In the genomic region with DNA sequence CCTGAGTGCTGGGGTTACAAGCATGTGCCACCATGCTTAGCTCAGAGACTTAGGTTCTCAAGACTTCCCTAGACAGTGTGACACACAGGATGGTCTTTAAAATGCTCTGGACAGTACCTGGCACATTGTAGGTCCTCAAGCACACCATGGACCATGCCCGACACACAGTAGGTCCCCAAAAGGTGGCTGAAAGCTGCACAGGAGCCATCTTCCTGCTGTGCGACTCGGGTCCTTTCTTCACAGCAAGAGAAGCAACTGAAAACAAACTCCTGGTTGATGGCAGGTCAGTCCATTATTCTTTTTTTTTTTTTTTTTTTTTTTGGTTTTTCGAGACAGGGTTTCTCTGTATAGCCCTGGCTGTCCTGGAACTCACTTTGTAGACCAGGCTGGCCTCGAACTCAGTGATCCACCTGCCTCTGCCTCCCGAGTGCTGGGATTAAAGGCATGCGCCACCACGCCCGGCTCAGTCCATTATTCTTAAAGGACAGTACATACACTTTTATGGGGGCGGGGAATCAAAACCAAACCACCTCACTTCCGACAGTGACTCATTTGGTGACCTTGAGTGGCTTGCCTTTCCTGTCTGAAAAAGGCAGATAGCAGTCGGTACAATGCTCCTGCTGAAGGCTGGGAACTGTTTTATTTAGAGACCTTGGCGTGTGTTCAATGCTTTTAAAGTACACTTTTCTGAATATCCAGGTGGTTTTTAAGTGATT, we compare ENCODE assay signal across 12 mouse cellular contexts. TPM values are rescaled to one million over a fixed set of nuclear protein-coding genes. Genes with fewer than 3 reads are reported as not detected.
DNase-seq lines count a peak whose midpoint lies in the region; ATAC-seq and TF ChIP-seq lines count a peak whose summit lies in the region.
"Had no signal": no experiment of that assay in that cellular context is flagged by ENCODE, and none has a peak within 500 bp of the region (broad histone marks: within the 10 kb centered on the region; RNA-seq: fewer than 3 reads in every experiment).

No protein-coding gene starts in this region.

- no peak overlapping the region for H3K9ac ChIP-seq in hindbrain, postnatal 0 days (replicated peaks; ENCODE audit: low read length)
- no peak overlapping the region for H3K9ac ChIP-seq in hindbrain, embryonic 12.5 days
- H3K9ac ChIP-seq: hindbrain, embryonic 15.5 days; liver, embryonic 14.5 days had no signal

- WGBS in hindbrain, postnatal 0 days: 87% methylated on average over 11 of the region's 13 CpGs
- WGBS in hindbrain, embryonic 12.5 days: 84% methylated on average over 12 of the region's 13 CpGs
- WGBS in hindbrain, embryonic 10.5 days: 86% methylated on average over 12 of the region's 13 CpGs

- no peak overlapping the region for H3K4me2 ChIP-seq in hindbrain, postnatal 0 days (ENCODE audit: low read depth, low read length)
- H3K4me2 ChIP-seq in hindbrain, embryonic 12.5 days (replicated peaks): no peak overlapping the region
- H3K4me2 ChIP-seq: hindbrain, embryonic 15.5 days had no signal

- H3K4me3 ChIP-seq in hindbrain, postnatal 0 days (ENCODE audit: low read length): no peak overlapping the region
- no peak overlapping the region for H3K4me3 ChIP-seq in hindbrain, embryonic 12.5 days
- no peak overlapping the region for H3K4me3 ChIP-seq in hindbrain, embryonic 10.5 days
- H3K4me3 ChIP-seq: hindbrain, embryonic 15.5 days had no signal

- no peaks in the 10 kb centered on the region for H3K27me3 ChIP-seq in hindbrain, postnatal 0 days (ENCODE audit: insufficient read depth, low read length)
- H3K27me3 ChIP-seq in hindbrain, embryonic 12.5 days: peaks cover 24% of the 10 kb centered on the region
- H3K27me3 ChIP-seq in hindbrain, embryonic 10.5 days (ENCODE audit: insufficient read depth, poor library complexity, severe bottlenecking): peaks cover 22% of the 10 kb centered on the region

- peak; percentile 42 for DNase-seq in kidney, adult 9 months
- DNase-seq in kidney, adult 18-20 months: no peak
- peak; percentile 55 for DNase-seq in A20 (ENCODE audit: low read depth, low spot score)
- no peak for DNase-seq in hindbrain, postnatal 0 days (ENCODE audit: low spot score)
- no peak for DNase-seq in hindbrain, embryonic 10.5 days (ENCODE audit: low spot score)
- DNase-seq: cerebellum, postnatal 14 days had no signal

- no peak for TF ChIP-seq CTCF in hindbrain, postnatal 0 days (IDR thresholded peaks at IDR 0.05; ENCODE audit: low read depth)

- H3K27ac ChIP-seq in hindbrain, postnatal 0 days: no peak overlapping the region
- no peak overlapping the region for H3K27ac ChIP-seq in hindbrain, embryonic 12.5 days
- H3K27ac ChIP-seq in hindbrain, embryonic 10.5 days: no peak overlapping the region
- H3K27ac ChIP-seq: hindbrain, embryonic 15.5 days; liver, embryonic 14.5 days had no signal

- no peaks in the 10 kb centered on the region for H3K36me3 ChIP-seq in hindbrain, postnatal 0 days (ENCODE audit: insufficient read depth, low read length)
- H3K36me3 ChIP-seq in hindbrain, embryonic 12.5 days: no peaks in the 10 kb centered on the region
- H3K36me3 ChIP-seq in hindbrain, embryonic 10.5 days: no peaks in the 10 kb centered on the region
- H3K36me3 ChIP-seq: hindbrain, embryonic 15.5 days had no signal

- peak; percentile 61 for ATAC-seq in activated CD4-positive, CD25-positive, alpha-beta regulatory T cell, adult 4 months
- ATAC-seq in inflammation-experienced regulatory T-cells, adult 6 months: peak; percentile 48
- no peak for ATAC-seq in hindbrain, postnatal 0 days
- ATAC-seq in hindbrain, embryonic 12.5 days (ENCODE audit: low FRiP score): no peak

- no peaks in the 10 kb centered on the region for H3K4me1 ChIP-seq in hindbrain, postnatal 0 days (ENCODE audit: insufficient read depth, low read length)
- no peaks in the 10 kb centered on the region for H3K4me1 ChIP-seq in hindbrain, embryonic 12.5 days
- peaks cover 7% of the 10 kb centered on the region; the same call in 1 of the 2 replicates for H3K4me1 ChIP-seq in hindbrain, embryonic 10.5 days (replicated peaks)
- H3K4me1 ChIP-seq: hindbrain, embryonic 15.5 days had no signal

- H3K9me3 ChIP-seq in hindbrain, postnatal 0 days (ENCODE audit: low read length): no peaks in the 10 kb centered on the region
- no peaks in the 10 kb centered on the region for H3K9me3 ChIP-seq in hindbrain, embryonic 12.5 days (replicated peaks)
- no peaks in the 10 kb centered on the region for H3K9me3 ChIP-seq in hindbrain, embryonic 10.5 days
- H3K9me3 ChIP-seq: hindbrain, embryonic 15.5 days had no signal

RNA-seq across cellular contexts. Expression of a gene that starts 11.3 kb away (rescaled TPM):
- polyA plus RNA-seq in activated CD4-positive, CD25-positive, alpha-beta regulatory T cell, adult 4 months (2017; shearing (Covaris generic)): not detected
- polyA plus RNA-seq in inflammation-experienced regulatory T-cells, adult 6 months (2017; shearing (Covaris generic)): not detected
- total RNA-seq in hindbrain, postnatal 0 days (2014; rRNA removed): 16.6 and 23.8 TPM in 2 replicates
- 17.9 and 18.6 TPM in 2 replicates for polyA plus RNA-seq in hindbrain, postnatal 0 days (2015; fragmentation: Nextera tagmentation; extraction: Ambion mirVana)
- 0.69 and 1.2 TPM in 2 replicates for polyA plus RNA-seq in hindbrain, embryonic 12.5 days (2016; fragmentation: Nextera tagmentation; extraction: Ambion mirVana)
- polyA plus RNA-seq in hindbrain, embryonic 10.5 days (2016; fragmentation: Nextera tagmentation; extraction: Ambion mirVana): not detected in 2 replicates
- total RNA-seq: monocyte, adult 5-6 weeks had no signal
- polyA plus RNA-seq: liver, embryonic 14.5 days had no signal

RNA-seq across cellular contexts. Expression of a gene that starts 26.8 kb away (rescaled TPM):
- 10 to 100 TPM; 12.9 to 14.0 TPM for polyA plus RNA-seq in activated CD4-positive, CD25-positive, alpha-beta regulatory T cell, adult 4 months (2017; shearing (Covaris generic))
- 10 to 100 TPM; 11.9 to 16.6 (median 14.9) TPM for polyA plus RNA-seq in inflammation-experienced regulatory T-cells, adult 6 months (2017; shearing (Covaris generic))
- 36.2 and 39.1 TPM in 2 replicates for total RNA-seq in hindbrain, postnatal 0 days (2014; rRNA removed)
- polyA plus RNA-seq in hindbrain, postnatal 0 days (2015; fragmentation: Nextera tagmentation; extraction: Ambion mirVana): 19.1 and 21.6 TPM in 2 replicates
- 16.1 and 22.3 TPM in 2 replicates for polyA plus RNA-seq in hindbrain, embryonic 12.5 days (2016; fragmentation: Nextera tagmentation; extraction: Ambion mirVana)
- 20.2 and 22.6 TPM in 2 replicates for polyA plus RNA-seq in hindbrain, embryonic 10.5 days (2016; fragmentation: Nextera tagmentation; extraction: Ambion mirVana)

RNA-seq across cellular contexts. Expression of a gene that starts 39.8 kb away (rescaled TPM):
- polyA plus RNA-seq in activated CD4-positive, CD25-positive, alpha-beta regulatory T cell, adult 4 months (2017; shearing (Covaris generic)): not detected
- polyA plus RNA-seq in inflammation-experienced regulatory T-cells, adult 6 months (2017; shearing (Covaris generic)): not detected
- 9.5 and 20.5 TPM in 2 replicates for total RNA-seq in hindbrain, postnatal 0 days (2014; rRNA removed)
- 12.1 and 15.1 TPM in 2 replicates for polyA plus RNA-seq in hindbrain, postnatal 0 days (2015; fragmentation: Nextera tagmentation; extraction: Ambion mirVana)
- polyA plus RNA-seq in hindbrain, embryonic 12.5 days (2016; fragmentation: Nextera tagmentation; extraction: Ambion mirVana): 3.4 and 4.4 TPM in 2 replicates
- polyA plus RNA-seq in hindbrain, embryonic 10.5 days (2016; fragmentation: Nextera tagmentation; extraction: Ambion mirVana): 2.2 and 4.1 TPM in 2 replicates
- total RNA-seq: monocyte, adult 5-6 weeks had no signal

RNA-seq across cellular contexts. Expression of a gene that starts 46.5 kb away (rescaled TPM):
- polyA plus RNA-seq in activated CD4-positive, CD25-positive, alpha-beta regulatory T cell, adult 4 months (2017; shearing (Covaris generic)): under 1 TPM; 0.38 to 0.80 TPM
- 1 to 10 TPM; 1.0 to 2.1 (median 1.2) TPM for polyA plus RNA-seq in inflammation-experienced regulatory T-cells, adult 6 months (2017; shearing (Covaris generic))
- 34.9 and 37.5 TPM in 2 replicates for total RNA-seq in hindbrain, postnatal 0 days (2014; rRNA removed)
- 29.5 and 33.5 TPM in 2 replicates for polyA plus RNA-seq in hindbrain, postnatal 0 days (2015; fragmentation: Nextera tagmentation; extraction: Ambion mirVana)
- polyA plus RNA-seq in hindbrain, embryonic 12.5 days (2016; fragmentation: Nextera tagmentation; extraction: Ambion mirVana): 7.9 TPM in 2 replicates
- 2.9 and 5.1 TPM in 2 replicates for polyA plus RNA-seq in hindbrain, embryonic 10.5 days (2016; fragmentation: Nextera tagmentation; extraction: Ambion mirVana)

Comparison
In these comparisons a context has a peak if more than half of its experiments do, and no peak if none do; other contexts are left out.
1. DNase-seq: peak in kidney, adult 9 months (single experiment) and A20 (single experiment); none in kidney, adult 18-20 months (single experiment), hindbrain, postnatal 0 days (single experiment) and hindbrain, embryonic 10.5 days (single experiment).
2. ATAC-seq: peak in activated CD4-positive, CD25-positive, alpha-beta regulatory T cell, adult 4 months (single experiment) and inflammation-experienced regulatory T-cells, adult 6 months (single experiment); none in hindbrain, postnatal 0 days (single experiment) and hindbrain, embryonic 12.5 days (single experiment).